ENCODE assay signal across 27 mouse cellular contexts in the genomic region with DNA sequence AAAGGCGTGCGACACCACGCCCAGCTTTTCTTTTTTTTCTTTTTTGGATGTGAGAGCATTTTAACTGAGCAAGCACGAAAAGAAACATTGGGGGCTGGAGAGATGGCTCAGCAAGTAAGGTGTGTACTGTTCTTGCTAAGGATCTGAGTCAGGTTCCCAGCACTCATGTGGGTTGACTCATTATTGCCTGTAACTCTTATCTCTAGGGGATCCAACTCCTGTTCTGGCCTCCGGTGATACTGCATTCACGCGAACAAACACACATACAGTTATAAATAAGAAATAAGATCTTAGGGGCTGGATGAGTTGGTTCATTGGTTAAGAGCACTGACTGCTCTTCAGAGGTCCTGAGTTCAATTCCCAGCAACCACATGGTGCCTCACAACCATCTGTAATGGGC. TPM values are rescaled to one million over a fixed set of nuclear protein-coding genes. Genes with fewer than 3 reads are reported as not detected.
"Had no signal": no experiment of that assay in that cellular context is flagged by ENCODE, and none has a peak within 500 bp of the region (broad histone marks: within the 10 kb centered on the region; RNA-seq: fewer than 3 reads in every experiment).

No protein-coding gene starts in this region.

- DNase-seq: gastrocnemius, adult 2 months; gastrocnemius, postnatal 10 days; gastrocnemius, postnatal 25 days; heart, adult 2 months; heart, postnatal 14 days; heart, postnatal 4 days; kidney, adult 18-20 months; kidney, adult 8-10 months; kidney, postnatal 10 days; kidney, postnatal 25 days; kidney, postnatal 4 days; liver had no signal

- H3K4me2 ChIP-seq: heart, embryonic 11.5 days; heart, embryonic 13.5 days; heart, embryonic 15.5 days; hindbrain, embryonic 12.5 days; hindbrain, embryonic 14.5 days; limb, embryonic 12.5 days; liver, embryonic 11.5 days had no signal

- H3K27ac ChIP-seq: gastrocnemius, adult 2 months; heart, adult 2 months; heart, embryonic 13.5 days; heart, embryonic 15.5 days; hindbrain, embryonic 10.5 days; hindbrain, embryonic 12.5 days; hindbrain, embryonic 14.5 days; layer of hippocampus, adult 2 months; left cerebral cortex, adult 2 months; limb, embryonic 10.5 days; limb, embryonic 12.5 days; liver, embryonic 14.5 days had no signal

- ATAC-seq: hindbrain, embryonic 16.5 days; intestine, embryonic 16.5 days had no signal

- H3K4me3 ChIP-seq: gastrocnemius, adult 2 months; heart, adult 2 months; heart, embryonic 13.5 days; heart, embryonic 15.5 days; hindbrain, embryonic 10.5 days; hindbrain, embryonic 12.5 days; layer of hippocampus, adult 2 months; left cerebral cortex, adult 2 months; limb, embryonic 10.5 days; limb, embryonic 12.5 days had no signal

- H3K36me3 ChIP-seq: heart, embryonic 13.5 days; heart, embryonic 15.5 days; hindbrain, embryonic 12.5 days; limb, embryonic 10.5 days; limb, embryonic 12.5 days had no signal

- H3K9ac ChIP-seq: heart, embryonic 13.5 days; heart, embryonic 15.5 days; hindbrain, embryonic 12.5 days; hindbrain, embryonic 14.5 days; limb, embryonic 12.5 days; liver, embryonic 14.5 days had no signal

- H3K27me3 ChIP-seq: heart, embryonic 13.5 days; heart, embryonic 15.5 days; hindbrain, embryonic 12.5 days; limb, embryonic 12.5 days had no signal

- H3K9me3 ChIP-seq: heart, embryonic 13.5 days; heart, embryonic 15.5 days; hindbrain, embryonic 10.5 days; hindbrain, embryonic 12.5 days; limb, embryonic 10.5 days; limb, embryonic 12.5 days had no signal

RNA-seq across cellular contexts. Expression of a gene that starts 39.9 kb away (rescaled TPM):
- total RNA-seq: granulocyte monocyte progenitor cell, adult 5-6 weeks had no signal
